Mouse (Mus musculus) lung, postnatal 0 days (tissue): ENCODE results near the gene Agtr1a. TPM values are rescaled to one million over a fixed set of nuclear protein-coding genes. Genes with fewer than 3 reads are reported as not detected.

Experiments used
- ATAC-seq: fragments of 200-750 bp; cut with Nextera tagmentation; 2 replicates; pipeline ENCODE4 v1.8.0; 2017; ENCODE audit warnings: moderate library complexity
- DNase-seq: peaks from one replicate; pipeline ENCODE4 v3.0.0-alpha.2; 2016; ENCODE audit warnings: low spot score
- H3K27ac ChIP-seq: fragments of 300-500 bp; sonication (generic); 2 replicates; pipeline ENCODE4 v1.5.1; 2014; ENCODE audit warnings: antibody characterized with exemption, mild to moderate bottlenecking, low read length, mixed read lengths
- H3K27me3 ChIP-seq: fragments of 300-500 bp; sonication (generic); replicated peaks from 2 replicates; pipeline ENCODE4 v1.6.1; 2014; ENCODE audit warnings: low read length, mixed read lengths; ENCODE audit not compliant: insufficient read depth
- H3K36me3 ChIP-seq: fragments of 300-500 bp; sonication (generic); 2 replicates; pipeline ENCODE4 v1.6.1; 2014; ENCODE audit warnings: low read length, mixed read lengths; ENCODE audit not compliant: insufficient read depth
- H3K4me1 ChIP-seq: fragments of 300-500 bp; sonication (generic); 2 replicates; pipeline ENCODE4 v1.6.1; 2014; ENCODE audit warnings: antibody characterized with exemption, low read depth, low read length, mixed read lengths; ENCODE audit not compliant: insufficient read depth
- H3K4me2 ChIP-seq: fragments of 300-500 bp; sonication (generic); replicated peaks from 2 replicates; pipeline ENCODE4 v1.6.1; 2014; ENCODE audit warnings: low read depth, mild to moderate bottlenecking, low read length, moderate library complexity, mixed read lengths
- H3K4me3 ChIP-seq: fragments of 300-500 bp; sonication (generic); 2 replicates; pipeline ENCODE4 v1.5.1; 2014; ENCODE audit warnings: low read depth, low read length
- H3K9ac ChIP-seq: fragments of 300-500 bp; sonication (generic); replicated peaks from 2 replicates; pipeline ENCODE4 v1.6.1; 2014; ENCODE audit warnings: low read depth, mild to moderate bottlenecking
- H3K9me3 ChIP-seq: fragments of 300-500 bp; sonication (generic); 2 replicates; pipeline ENCODE4 v1.6.1; 2016; ENCODE audit warnings: low read length, mixed read lengths
- CTCF ChIP-seq: IDR thresholded peaks from 2 replicates; pipeline ENCODE4 v1.5.1; 2016; ENCODE audit warnings: antibody characterized with exemption, mild to moderate bottlenecking
- EP300 ChIP-seq: IDR thresholded peaks from 2 replicates; pipeline ENCODE4 v1.6.1; 2016; ENCODE audit warnings: antibody characterized with exemption, mild to moderate bottlenecking, control low read depth
- WGBS: fragments of 180-500 bp; shearing (Covaris S2); extraction: QIAGEN DNeasy Blood & Tissue Kit; methylation state at CpG from one replicate; pipeline ENCODE4 v1.1.7; 2014; 5-methylcytosine and 5-hydroxymethylcytosine counted together
- polyA plus RNA-seq: library from polyadenylated mRNA; unstranded; fragments of >200 nt; fragmentation: Nextera tagmentation; extraction: Ambion mirVana; gene quantifications from 2 replicates; pipeline ENCODE4 v1.2.1, GENCODE M21; 2015

Gene Agtr1a
- polyA plus RNA-seq, 1 experiment from 2014 or later, result 9.8 TPM

DNA sequence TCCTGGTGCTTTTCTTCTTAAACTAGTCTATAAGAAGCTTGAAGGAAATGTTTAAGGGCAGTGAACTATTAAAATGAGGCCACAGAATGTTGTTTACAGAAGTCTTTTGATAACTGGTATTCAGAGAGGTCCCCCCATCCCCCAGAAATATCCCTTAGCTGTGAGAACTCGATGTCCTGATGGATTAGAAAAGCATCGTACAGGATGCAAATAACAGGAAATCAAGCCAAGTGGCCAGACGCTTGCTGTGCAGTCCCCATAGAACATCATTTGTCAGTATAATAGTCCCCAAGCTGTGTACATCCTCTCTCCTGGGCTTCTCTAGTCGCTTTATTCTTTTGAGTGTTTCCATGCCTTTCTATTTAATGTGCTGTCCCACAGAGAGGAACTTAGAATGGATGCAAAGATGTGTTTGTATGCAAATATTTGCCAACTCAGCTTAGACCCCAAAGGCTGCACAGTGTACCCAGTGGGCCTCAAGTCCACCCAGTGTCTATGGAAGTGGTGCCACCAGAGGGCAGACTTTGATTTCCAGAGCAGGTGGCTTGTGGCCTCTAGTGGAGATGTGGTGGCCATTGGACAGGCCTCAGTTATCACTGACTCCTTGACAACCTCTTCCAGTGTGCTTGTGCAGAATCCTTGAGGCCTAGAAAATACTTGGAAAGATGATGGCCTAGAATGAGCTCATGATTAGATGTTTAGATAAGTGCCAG is 22.4 kb downstream of the Agtr1a start:
- DNase-seq, result peak; percentile 24
- Histone ChIP-seq H3K36me3 (no peaks in the 10 kb centered on the region), H3K4me2 (no peak overlapping the region), H3K27ac (no peak overlapping the region), H3K4me3 (no peak overlapping the region), H3K27me3 (no peaks in the 10 kb centered on the region), H3K9me3 (no peaks in the 10 kb centered on the region), H3K9ac (no peak overlapping the region), H3K4me1 (no peaks in the 10 kb centered on the region)
- WGBS, result 38% methylated on average over 4 of the region's 4 CpGs
- TF ChIP-seq CTCF (peak; percentile 52), EP300 (no peak)
- ATAC-seq, result peak; percentile 23; the same call in 1 of the 2 replicates

DNA sequence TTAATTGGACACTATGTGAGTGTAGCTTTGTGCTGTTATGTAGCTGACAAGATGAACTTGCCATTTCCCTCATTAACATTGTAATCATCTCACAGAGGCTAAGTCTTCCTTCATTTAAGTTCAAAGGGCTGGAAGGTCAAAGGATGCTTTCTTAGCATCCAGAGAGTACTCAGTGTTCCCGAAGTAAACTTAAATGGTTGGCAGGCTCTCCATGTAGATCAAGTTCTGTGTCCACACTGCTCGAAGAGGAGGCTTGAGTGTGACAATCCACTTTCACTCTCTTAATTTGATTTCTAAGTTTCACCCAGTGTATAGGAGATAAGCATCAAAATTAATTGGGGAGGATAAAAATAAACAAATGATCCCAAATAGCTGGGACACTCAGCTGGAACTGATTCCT is 23.6 kb downstream of the Agtr1a start:
- H3K27me3 ChIP-seq, result no peaks in the 10 kb centered on the region
- no peaks in the 10 kb centered on the region for H3K36me3 ChIP-seq
- H3K9me3 ChIP-seq, result no peaks in the 10 kb centered on the region
- H3K4me1 ChIP-seq, result no peaks in the 10 kb centered on the region
- no peak overlapping the region for H3K4me3 ChIP-seq
- no peak for TF ChIP-seq CTCF
- TF ChIP-seq EP300, result no peak
- no peak overlapping the region for H3K4me2 ChIP-seq
- DNase-seq (no peak), ATAC-seq (no peak)
- WGBS, result 51% methylated on average over 2 of the region's 2 CpGs
- no peak overlapping the region for H3K27ac ChIP-seq
- no peak overlapping the region for H3K9ac ChIP-seq

DNA sequence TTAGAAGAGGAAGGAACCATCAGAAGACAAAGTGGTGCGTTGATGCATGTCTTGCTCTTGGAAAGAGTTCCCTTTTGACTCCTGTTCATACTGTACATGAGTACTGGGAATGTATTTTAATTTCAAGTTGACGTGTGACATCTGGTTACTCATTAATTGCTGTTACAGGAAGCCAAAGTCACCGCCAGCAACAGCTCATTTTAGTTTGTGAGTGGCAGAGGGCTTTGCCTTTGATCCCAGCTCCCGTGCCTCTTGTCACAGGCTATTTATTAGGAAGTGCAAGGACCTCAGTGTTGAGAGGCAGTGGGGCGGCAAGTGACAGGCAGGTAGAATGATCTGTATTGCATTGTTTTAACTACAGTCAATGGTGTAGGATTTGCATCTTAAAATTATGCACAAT is 24.8 kb downstream of the Agtr1a start:
- H3K4me2 ChIP-seq, result no peak overlapping the region
- no peak for TF ChIP-seq CTCF
- no peak for TF ChIP-seq EP300
- no peaks in the 10 kb centered on the region for H3K27me3 ChIP-seq
- H3K9ac ChIP-seq, result no peak overlapping the region
- ATAC-seq (no peak), DNase-seq (no peak)
- H3K4me3 ChIP-seq, result no peak overlapping the region
- no peaks in the 10 kb centered on the region for H3K9me3 ChIP-seq
- 20% methylated on average over 5 of the region's 5 CpGs for WGBS
- H3K27ac ChIP-seq, result no peak overlapping the region
- no peaks in the 10 kb centered on the region for H3K4me1 ChIP-seq
- H3K36me3 ChIP-seq, result no peaks in the 10 kb centered on the region

DNA sequence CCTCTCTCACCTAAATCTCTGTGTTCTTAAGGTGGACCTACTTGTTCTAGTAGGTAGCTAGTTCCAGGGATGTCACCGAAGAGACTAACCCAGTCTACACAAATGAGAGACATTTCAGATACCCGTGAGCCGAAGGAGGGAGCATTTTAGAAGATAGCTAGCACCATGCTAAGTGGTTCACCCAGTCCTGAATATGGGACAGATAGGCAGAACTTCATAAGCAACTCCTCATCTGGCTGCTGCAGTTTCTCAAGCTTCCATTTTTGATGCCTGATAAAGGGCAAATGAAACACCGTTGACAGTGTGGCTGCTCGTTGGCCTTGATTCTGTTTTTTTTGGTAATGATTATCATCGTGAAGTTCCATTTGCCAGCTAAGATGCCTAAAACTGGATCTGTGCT is 25.8 kb downstream of the Agtr1a start:
- H3K4me3 ChIP-seq, result no peak overlapping the region
- no peak for DNase-seq
- H3K27ac ChIP-seq, result no peak overlapping the region
- H3K9ac ChIP-seq, result no peak overlapping the region
- TF ChIP-seq CTCF, result no peak
- no peak for TF ChIP-seq EP300
- no peaks in the 10 kb centered on the region for H3K4me1 ChIP-seq
- H3K9me3 ChIP-seq, result no peaks in the 10 kb centered on the region
- no peak for ATAC-seq
- H3K27me3 ChIP-seq, result no peaks in the 10 kb centered on the region
- WGBS, result 83% methylated on average over 6 of the region's 6 CpGs
- H3K4me2 ChIP-seq, result no peak overlapping the region
- no peaks in the 10 kb centered on the region for H3K36me3 ChIP-seq

DNA sequence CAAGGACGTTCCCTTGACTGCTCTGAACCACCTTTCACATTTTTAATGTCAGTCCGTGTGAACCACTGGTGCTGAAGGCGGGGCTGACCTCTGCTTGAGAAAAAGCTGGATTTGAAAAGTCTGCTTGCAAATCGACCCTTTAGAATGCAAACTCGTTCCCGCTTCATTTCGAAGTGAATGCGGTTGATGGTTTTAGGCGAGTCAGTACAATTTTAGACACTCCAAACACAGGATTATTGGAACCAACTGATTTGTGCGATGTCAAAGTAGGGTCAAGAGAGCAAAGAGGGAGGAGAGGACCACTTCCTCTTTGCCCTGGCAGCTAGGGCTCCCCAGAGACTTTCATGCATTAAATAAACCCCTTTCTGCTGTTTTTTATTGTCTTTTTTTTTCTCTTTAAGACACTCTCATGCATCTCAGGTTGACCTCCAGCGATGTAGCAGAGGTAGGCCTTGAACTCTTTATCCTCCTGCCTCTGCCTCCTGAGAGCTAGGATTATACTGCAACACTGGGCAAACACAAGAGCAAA is 27.9 kb downstream of the Agtr1a start:
- Histone ChIP-seq H3K36me3 (no peaks in the 10 kb centered on the region), H3K4me3 (no peak overlapping the region), H3K27me3 (no peaks in the 10 kb centered on the region), H3K9me3 (no peaks in the 10 kb centered on the region), H3K4me2 (no peak overlapping the region), H3K27ac (no peak overlapping the region), H3K4me1 (no peaks in the 10 kb centered on the region), H3K9ac (no peak overlapping the region)
- no peak for ATAC-seq
- TF ChIP-seq CTCF (no peak), EP300 (no peak)
- DNase-seq, result no peak
- 73% methylated on average over 11 of the region's 11 CpGs for WGBS

DNA sequence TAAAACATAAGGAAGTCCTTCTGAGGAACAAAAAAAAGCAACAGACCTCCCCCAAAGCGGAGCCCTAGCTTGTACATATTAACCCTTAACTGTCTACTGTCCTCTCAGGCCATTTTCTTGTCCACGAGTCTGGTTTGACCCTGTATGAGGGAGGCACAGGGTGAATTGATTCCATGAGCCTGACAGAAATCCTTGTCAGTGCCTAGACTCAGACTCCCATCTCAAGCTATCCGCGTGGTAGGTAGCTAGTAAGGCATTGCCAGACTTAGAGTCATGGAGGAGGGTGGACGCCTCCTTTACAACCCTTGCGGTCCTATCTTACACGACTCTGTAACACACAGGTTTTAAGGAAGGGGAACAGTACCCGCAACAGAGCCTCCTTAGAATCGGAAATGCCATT is 28.5 kb downstream of the Agtr1a start:
- TF ChIP-seq CTCF (no peak), EP300 (no peak)
- H3K4me2 ChIP-seq, result no peak overlapping the region
- H3K36me3 ChIP-seq, result no peaks in the 10 kb centered on the region
- peak overlapping the region; percentile 38; the same call in 1 of the 2 replicates for H3K27ac ChIP-seq
- H3K9ac ChIP-seq, result no peak overlapping the region
- H3K9me3 ChIP-seq, result no peaks in the 10 kb centered on the region
- 76% methylated on average over 9 of the region's 9 CpGs for WGBS
- no peak overlapping the region for H3K4me3 ChIP-seq
- DNase-seq, result no peak
- H3K27me3 ChIP-seq, result no peaks in the 10 kb centered on the region
- ATAC-seq, result no peak
- no peaks in the 10 kb centered on the region for H3K4me1 ChIP-seq
